Mouse (Mus musculus): ENCODE results near the gene Gm17555. TPM values are rescaled to one million over a fixed set of nuclear protein-coding genes. Genes with fewer than 3 reads are reported as not detected.

Gene Gm17555
- polyA plus RNA-seq, 1 experiment from 2014 or later, result not detected

DNA sequence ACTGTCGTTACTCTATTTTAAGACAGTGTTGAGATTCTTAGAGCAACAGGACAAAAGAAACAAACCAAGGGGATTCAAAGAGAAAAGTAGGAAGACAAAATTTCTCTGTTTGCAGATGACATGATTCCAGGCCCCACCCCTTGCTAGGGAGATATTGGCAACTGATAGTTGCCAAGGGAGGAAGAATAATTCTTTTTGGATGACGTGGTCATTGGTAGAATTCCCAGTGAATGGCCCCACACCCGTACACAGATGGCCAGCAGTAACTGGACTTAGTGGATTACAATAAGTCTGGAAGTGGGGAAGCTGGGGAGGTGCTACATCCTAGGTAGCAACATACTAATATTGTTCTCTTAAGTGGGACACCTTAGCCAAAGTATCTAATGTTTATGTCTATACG lies 22.0 kb downstream of the Gm17555 start:
- H3K4me3 ChIP-seq, result no peak overlapping the region
- no peaks in the 10 kb centered on the region for H3K9me3 ChIP-seq (replicated peaks)
- no peaks in the 10 kb centered on the region for H3K4me1 ChIP-seq
- no peak for DNase-seq (ENCODE audit: low spot score)
- no peaks in the 10 kb centered on the region for H3K36me3 ChIP-seq
- 91% methylated on average over 4 of the region's 4 CpGs for WGBS
- no peak overlapping the region for H3K27ac ChIP-seq (replicated peaks)
- H3K27me3 ChIP-seq (ENCODE audit: low read depth, poor library complexity, severe bottlenecking), result no peaks in the 10 kb centered on the region

DNA sequence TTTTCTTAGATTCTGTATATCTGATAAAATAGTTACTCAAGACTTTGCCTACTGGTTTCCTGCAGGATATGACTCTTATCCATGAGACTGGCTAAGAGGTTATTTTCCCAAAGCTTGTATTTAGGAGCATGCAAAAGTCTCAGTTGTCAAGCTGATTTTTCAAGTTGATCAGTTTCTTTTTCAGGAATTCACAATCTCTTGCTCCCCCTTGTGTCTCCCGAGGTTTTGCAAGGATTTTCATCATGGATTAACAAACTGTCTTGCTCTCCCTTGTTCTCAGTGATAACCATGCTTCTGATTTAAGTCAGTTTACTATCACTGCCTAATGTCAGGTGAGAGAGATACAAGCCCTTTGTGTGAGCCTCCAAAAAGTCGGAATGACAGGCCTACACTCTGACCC lies 30.5 kb downstream of the Gm17555 start:
- H3K27me3 ChIP-seq (ENCODE audit: low read depth, poor library complexity, severe bottlenecking), result no peaks in the 10 kb centered on the region
- H3K9me3 ChIP-seq (replicated peaks), result no peaks in the 10 kb centered on the region
- DNase-seq (ENCODE audit: low spot score), result no peak
- no peak overlapping the region for H3K27ac ChIP-seq (replicated peaks)
- no peaks in the 10 kb centered on the region for H3K36me3 ChIP-seq
- no peaks in the 10 kb centered on the region for H3K4me1 ChIP-seq
- H3K4me3 ChIP-seq, result no peak overlapping the region
- WGBS, result 42% methylated on average over 2 of the region's 2 CpGs

DNA sequence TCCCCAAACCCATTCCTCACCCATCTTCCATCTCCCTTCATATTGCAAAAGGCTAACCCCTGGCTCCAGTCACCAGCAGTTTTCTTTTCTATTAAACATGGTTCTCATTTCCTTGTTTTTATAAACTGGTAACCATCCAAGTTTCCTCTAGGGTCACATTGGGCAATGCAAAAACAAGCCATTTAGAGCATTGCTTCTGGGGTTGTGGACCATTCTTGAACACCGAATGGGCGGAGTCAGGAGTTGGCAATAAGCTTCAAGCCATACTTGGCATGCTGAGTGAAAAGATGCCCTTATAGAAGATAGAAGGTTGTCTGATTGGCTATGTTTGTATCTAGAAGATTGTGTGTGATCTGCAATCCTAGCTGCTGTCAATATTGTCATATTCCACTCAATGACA lies 33.6 kb downstream of the Gm17555 start:
- Histone ChIP-seq H3K4me3 (no peak overlapping the region), H3K27ac (replicated peaks) (no peak overlapping the region), H3K27me3 (ENCODE audit: low read depth, poor library complexity, severe bottlenecking) (no peaks in the 10 kb centered on the region), H3K4me1 (no peaks in the 10 kb centered on the region), H3K9me3 (replicated peaks) (no peaks in the 10 kb centered on the region), H3K36me3 (no peaks in the 10 kb centered on the region)
- no peak for DNase-seq (ENCODE audit: low spot score)
- 95% methylated on average over 2 of the region's 2 CpGs for WGBS

DNA sequence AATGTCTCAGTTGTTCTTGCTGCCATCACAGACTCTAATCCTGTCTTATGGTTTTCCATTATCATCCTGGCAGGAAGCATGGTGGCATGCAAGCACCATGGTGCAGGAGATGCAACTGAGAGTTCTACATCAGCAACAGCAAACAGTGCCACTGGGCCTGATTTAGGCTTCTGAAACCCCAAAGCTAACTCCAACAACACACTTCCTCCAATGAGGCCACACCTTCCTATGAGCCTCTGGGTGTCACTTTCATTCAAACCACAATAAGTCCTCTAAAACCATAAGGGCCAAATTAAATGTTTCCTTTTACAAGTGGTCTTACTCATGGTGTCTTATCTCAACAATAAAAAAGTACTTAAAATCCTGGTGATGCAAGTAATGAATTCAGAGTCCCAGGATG lies 37.3 kb downstream of the Gm17555 start:
- Histone ChIP-seq H3K4me3 (no peak overlapping the region), H3K36me3 (no peaks in the 10 kb centered on the region), H3K9me3 (replicated peaks) (no peaks in the 10 kb centered on the region), H3K27me3 (ENCODE audit: low read depth, poor library complexity, severe bottlenecking) (no peaks in the 10 kb centered on the region), H3K4me1 (no peaks in the 10 kb centered on the region), H3K27ac (replicated peaks) (no peak overlapping the region)
- no peak for DNase-seq (ENCODE audit: low spot score)

Other genes starting within 250 kb of the Gm17555 start
- gene Fgf7, start 180.4 kb upstream of the Gm17555 start, polyA plus RNA-seq (2016; fragmentation: Nextera tagmentation; extraction: Ambion mirVana), result 0.05 and 0.67 TPM in 2 replicates
- gene Fam227b, start 63.1 kb upstream of the Gm17555 start, polyA plus RNA-seq (2016; fragmentation: Nextera tagmentation; extraction: Ambion mirVana), result not detected in 2 replicates
- 29.3 and 30.9 TPM in 2 replicates for gene Dtwd1, start 63.0 kb upstream of the Gm17555 start, polyA plus RNA-seq (2016; fragmentation: Nextera tagmentation; extraction: Ambion mirVana)

All from midbrain, embryonic 10.5 days (tissue).